Mouse (Mus musculus) CD8-positive naive resting alpha-beta T cell, adult 2 months (primary cell): ENCODE data around the gene Mettl8.

Experiments
- DNase-seq, 2 experiments: peaks; one replicate each; pipeline ENCODE4 v3.0.0; 2022; ENCODE audit warnings: low read depth in 2 of 2, low spot score in 2 of 2

The Mettl8 gene

GRCm38 (mm10) chr2:71037447-71037846 lies 17.9 kb downstream of the Mettl8 start:
- no peak for DNase-seq

- DNase-seq = no peak
Observed at GRCm38 (mm10) chr2:71033987-71034386, 21.4 kb downstream of the Mettl8 start.

- peak in 1 of 2 experiments; percentile 40 for DNase-seq
Observed at GRCm38 (mm10) chr2:71033014-71033413, 22.4 kb downstream of the Mettl8 start.

GRCm38 (mm10) chr2:71031973-71032794 lies 23.2 kb downstream of the Mettl8 start:
- peak; percentile 79 to 81 for DNase-seq

GRCm38 (mm10) chr2:71030663-71031062 lies 24.7 kb downstream of the Mettl8 start:
- DNase-seq = no peak

- no peak for DNase-seq
Observed at GRCm38 (mm10) chr2:71027631-71028030, 27.8 kb downstream of the Mettl8 start.

DNA sequence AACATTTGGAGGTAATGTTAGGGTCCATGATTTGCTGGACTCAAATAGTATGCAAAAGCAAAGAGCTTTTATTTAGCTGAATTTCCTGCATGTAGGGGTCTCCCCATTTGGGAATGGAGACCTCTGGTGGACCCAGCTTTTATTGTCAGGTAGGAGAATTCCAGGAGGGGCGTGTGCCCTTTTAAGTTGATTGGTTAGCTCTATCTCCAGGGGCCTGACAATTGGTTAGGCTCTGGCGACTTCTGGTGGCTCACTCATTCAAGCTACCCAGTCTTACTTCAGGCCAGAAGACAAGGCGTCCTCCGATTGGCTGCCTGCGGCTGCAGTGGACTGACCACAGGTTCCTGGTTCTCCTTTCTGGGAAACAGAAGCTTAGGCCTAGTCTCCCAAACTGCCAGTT lies 28.6 kb downstream of the Mettl8 start:
- no peak for DNase-seq

- no peak for DNase-seq
Observed at GRCm38 (mm10) chr2:71025576-71026315, 29.6 kb downstream of the Mettl8 start.

DNA sequence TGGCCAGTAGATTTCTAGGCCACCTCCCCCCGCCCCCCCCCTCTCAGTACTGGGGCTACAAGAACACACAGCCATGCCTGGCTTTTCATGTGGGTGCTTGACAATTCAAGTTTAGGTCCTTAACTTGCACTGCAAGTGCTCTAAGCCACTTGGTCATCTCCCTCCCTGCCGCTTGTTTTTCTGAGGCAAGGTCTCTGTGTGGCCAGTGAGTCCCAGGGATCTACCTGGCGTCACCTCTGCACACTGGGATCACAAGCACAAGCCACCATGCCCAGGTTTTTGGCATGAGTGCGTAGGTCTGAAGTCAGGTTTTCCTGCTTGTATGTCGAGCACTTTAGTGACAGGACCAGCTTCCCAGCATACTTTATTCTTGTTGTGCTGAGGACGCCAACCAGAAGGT lies 31.4 kb downstream of the Mettl8 start:
- DNase-seq = no peak

- no peak for DNase-seq
Observed at GRCm38 (mm10) chr2:71022991-71023390, 32.4 kb downstream of the Mettl8 start.

DNA sequence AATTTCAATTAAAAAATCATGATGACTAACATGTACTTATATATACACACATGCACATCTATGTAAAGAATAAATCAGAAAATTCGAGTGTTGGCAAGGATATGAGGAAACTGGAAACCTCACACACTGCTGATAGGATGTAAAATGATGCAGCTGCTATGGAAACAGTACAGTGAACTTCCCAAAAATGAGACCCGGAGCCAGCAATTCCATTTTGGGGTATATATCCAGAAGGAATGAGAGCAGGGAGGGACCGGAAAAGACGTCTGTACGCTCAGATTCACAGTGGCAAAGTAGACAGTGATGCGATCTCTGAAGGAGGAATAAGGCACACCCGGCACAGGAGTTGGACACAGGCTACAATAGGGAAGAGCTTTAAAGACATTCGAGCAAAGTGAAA lies 34.7 kb downstream of the Mettl8 start:
- no peak for DNase-seq

DNA sequence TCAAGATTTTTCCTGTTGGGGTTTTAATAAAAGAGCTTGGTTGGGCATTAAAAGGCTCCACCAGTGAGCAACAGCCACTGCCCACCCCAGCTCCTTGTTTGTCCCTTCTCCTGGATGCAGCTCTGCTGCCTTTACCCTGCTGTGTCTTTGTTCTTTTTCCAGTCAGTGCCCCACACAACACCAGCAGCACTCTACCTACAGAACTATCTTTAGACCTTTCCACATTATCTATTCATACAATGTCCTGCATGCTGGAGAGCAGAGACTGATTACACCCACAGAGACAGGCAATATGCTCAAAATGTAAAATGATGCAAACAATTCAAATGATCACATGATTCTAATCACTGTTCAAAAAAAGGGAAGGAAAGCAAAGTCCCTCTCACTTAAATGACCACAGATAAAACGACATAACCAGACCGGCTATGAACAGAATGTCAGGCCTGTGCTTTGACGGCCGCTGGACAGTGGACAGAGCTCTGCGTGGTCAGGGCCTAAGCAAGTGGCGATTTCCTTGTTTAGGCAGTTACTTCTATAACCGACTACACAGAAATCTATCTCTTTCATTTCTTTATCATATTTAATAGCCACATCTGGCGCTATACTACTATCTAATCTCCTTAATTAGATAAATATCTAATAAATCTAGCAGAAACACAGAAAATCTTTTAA lies 35.5 kb downstream of the Mettl8 start:
- DNase-seq = no peak

GRCm38 (mm10) chr2:71019277-71019676 lies 36.1 kb downstream of the Mettl8 start:
- DNase-seq = no peak

- DNase-seq = no peak
Observed at GRCm38 (mm10) chr2:71013521-71013920, 41.9 kb downstream of the Mettl8 start.

GRCm38 (mm10) chr2:71011816-71012215 lies 43.6 kb downstream of the Mettl8 start:
- DNase-seq = no peak

GRCm38 (mm10) chr2:71004354-71004753 lies 51.0 kb downstream of the Mettl8 start:
- no peak for DNase-seq

DNA sequence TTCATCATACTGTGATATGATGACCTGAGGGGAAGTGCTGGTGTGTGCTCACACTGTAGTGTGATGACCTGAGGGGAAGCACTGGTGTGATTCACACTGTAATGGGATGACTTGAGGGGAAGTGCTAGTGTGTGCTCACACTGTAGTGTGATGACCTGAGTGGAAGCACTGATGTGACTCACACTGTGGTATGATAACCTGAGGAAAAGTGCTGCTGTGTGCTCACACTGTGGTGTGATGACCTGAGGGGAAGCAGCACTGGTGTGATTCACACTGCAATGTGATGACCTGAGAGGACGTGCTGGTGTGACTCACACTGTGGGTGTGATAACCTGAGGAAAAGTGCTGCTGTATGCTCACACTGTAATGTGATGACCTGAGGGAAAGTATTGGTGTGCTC lies 52.9 kb downstream of the Mettl8 start:
- no peak for DNase-seq

GRCm38 (mm10) chr2:70998771-70999170 lies 56.6 kb downstream of the Mettl8 start:
- no peak for DNase-seq

DNA sequence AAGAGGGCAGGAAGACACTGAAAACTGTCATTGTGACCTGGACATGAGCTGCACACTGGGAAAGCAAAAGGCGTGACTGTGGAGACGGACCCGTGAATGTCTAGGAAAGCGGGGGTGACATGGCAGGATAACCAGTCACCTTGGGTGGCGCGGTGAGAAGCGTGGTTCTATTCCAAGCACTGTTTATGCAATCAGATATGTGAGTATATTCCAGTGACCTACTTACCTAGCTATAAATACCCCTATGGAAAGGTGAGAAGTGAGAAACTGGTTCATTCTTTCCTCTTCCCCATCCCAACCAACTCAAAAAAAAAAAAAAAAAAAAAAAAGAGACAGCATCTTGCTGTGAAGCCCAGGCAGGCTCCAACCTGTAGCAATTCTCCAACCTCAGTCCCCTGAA lies 58.9 kb downstream of the Mettl8 start:
- no peak for DNase-seq

DNA sequence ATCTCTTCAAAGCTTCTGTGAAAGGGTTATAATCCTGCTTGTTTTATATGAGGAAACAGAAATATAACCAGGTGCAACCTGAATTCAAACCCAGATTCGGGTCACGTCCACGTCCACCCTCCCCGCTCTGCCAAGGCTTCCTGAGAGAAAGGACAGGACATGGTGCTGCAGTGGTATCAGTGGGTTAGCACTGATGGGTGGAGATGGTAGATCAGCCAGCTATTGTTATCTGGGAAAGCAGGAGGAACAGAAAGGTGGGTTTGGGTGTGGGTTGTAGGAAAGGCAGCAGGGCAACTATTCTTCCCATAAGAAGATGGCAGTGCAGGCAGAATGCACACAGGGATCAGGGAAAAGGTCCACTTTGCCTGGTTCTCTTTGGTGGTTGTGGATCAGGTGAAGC lies 59.5 kb downstream of the Mettl8 start:
- no peak for DNase-seq

DNA sequence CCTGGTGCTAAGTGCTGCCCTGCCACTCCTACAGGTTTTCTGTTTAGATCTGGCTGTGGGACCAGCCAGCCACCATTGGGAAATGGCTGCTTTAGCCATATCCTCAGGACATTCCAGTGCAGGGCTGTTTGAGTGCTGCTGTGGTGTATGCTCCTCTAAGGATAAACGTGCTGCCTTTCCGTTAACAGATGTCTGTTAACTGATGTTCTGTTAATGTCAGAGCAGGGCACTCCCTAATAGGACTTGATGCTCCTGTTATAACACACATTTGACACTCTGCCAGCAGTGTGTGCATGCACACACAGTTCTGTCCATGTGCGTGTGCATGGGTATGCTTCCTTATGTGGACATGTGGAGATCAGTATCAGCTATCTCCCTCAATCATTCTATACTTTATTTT lies 61.6 kb downstream of the Mettl8 start:
- no peak for DNase-seq

- no peak for DNase-seq
Observed at GRCm38 (mm10) chr2:70992715-70993114, 62.7 kb downstream of the Mettl8 start.
